Mouse (Mus musculus) liver, embryonic 15.5 days (tissue): Measurements from ENCODE around the gene Nfil3. TPM values are rescaled to one million over a fixed set of nuclear protein-coding genes. Genes with fewer than 3 reads are reported as not detected.

ENCODE experiments used
- ATAC-seq: fragments of 200-750 bp; cut with Nextera tagmentation; 2 replicates; pipeline ENCODE4 v1.8.0; 2017; ENCODE audit warnings: moderate number of reproducible peaks, mild to moderate bottlenecking, moderate library complexity; ENCODE audit not compliant: insufficient read depth
- H3K27ac ChIP-seq: fragments of 300-500 bp; sonication (generic); replicated peaks from 2 replicates; pipeline ENCODE4 v1.5.1; 2015; ENCODE audit warnings: mild to moderate bottlenecking, inconsistent platforms
- H3K27me3 ChIP-seq: fragments of 300-500 bp; sonication (generic); 2 replicates; pipeline ENCODE4 v1.6.1; 2015; ENCODE audit warnings: mild to moderate bottlenecking, inconsistent platforms
- H3K36me3 ChIP-seq: fragments of 300-500 bp; sonication (generic); replicated peaks from 2 replicates; pipeline ENCODE4 v1.6.1; 2015; ENCODE audit warnings: moderate library complexity, mild to moderate bottlenecking, inconsistent platforms
- H3K4me1 ChIP-seq: fragments of 300-500 bp; sonication (generic); replicated peaks from 2 replicates; pipeline ENCODE4 v1.6.1; 2015; ENCODE audit warnings: inconsistent platforms
- H3K4me2 ChIP-seq: fragments of 300-500 bp; sonication (generic); 2 replicates; pipeline ENCODE4 v1.6.1; 2015; ENCODE audit warnings: moderate library complexity, mild to moderate bottlenecking, inconsistent platforms
- H3K4me3 ChIP-seq: fragments of 300-500 bp; sonication (generic); replicated peaks from 2 replicates; pipeline ENCODE4 v1.5.1; 2015; ENCODE audit warnings: mild to moderate bottlenecking, inconsistent platforms
- H3K9ac ChIP-seq: fragments of 300-500 bp; sonication (generic); 2 replicates; pipeline ENCODE4 v1.6.1; 2015; ENCODE audit warnings: moderate library complexity, mild to moderate bottlenecking, inconsistent platforms
- H3K9me3 ChIP-seq: fragments of 300-500 bp; sonication (generic); replicated peaks from 2 replicates; pipeline ENCODE4 v1.6.1; 2016; ENCODE audit warnings: inconsistent platforms
- WGBS: fragments of 180-500 bp; shearing (Covaris S2); methylation state at CpG from one replicate; pipeline ENCODE4 v1.1.7; 2015; ENCODE audit warnings: mixed read lengths; ENCODE audit not compliant: insufficient replicate concordance; 5-methylcytosine and 5-hydroxymethylcytosine counted together
- polyA plus RNA-seq: library from polyadenylated mRNA; unstranded; fragments of >200 nt; fragmentation: Nextera tagmentation; extraction: Ambion mirVana; gene quantifications from 2 replicates; pipeline ENCODE4 v1.2.1, GENCODE M21; 2015

Gene Nfil3
- polyA plus RNA-seq, 1 experiment from 2014 or later, result 6.0 TPM

DNA sequence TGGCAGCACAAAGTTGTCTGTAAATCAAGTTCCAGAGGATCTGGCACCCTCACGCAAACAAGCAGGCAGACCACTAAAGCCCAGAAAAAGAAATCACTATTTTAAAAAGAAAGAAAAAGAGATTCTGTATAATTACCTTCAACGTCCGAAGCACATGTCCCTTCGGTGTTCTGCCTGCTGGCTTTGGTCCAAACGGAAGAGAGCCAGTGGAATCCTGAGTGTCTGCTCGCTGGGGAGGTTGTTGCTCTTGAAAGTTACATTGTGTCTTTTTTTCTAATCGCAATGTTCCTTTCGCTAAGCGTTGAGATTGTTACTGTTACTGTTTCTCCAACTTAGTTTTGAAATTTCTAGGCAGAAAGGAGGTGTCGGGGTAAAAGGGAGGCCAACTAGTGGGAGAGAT, 50.3 kb downstream of the Nfil3 start:
- ATAC-seq, result no peak
- Histone ChIP-seq H3K4me2 (no peak overlapping the region), H3K36me3 (no peaks in the 10 kb centered on the region), H3K9me3 (no peaks in the 10 kb centered on the region), H3K4me3 (no peak overlapping the region), H3K4me1 (peaks cover 26% of the 10 kb centered on the region), H3K27ac (no peak overlapping the region), H3K27me3 (no peaks in the 10 kb centered on the region), H3K9ac (no peak overlapping the region)
- WGBS, result 55% methylated on average over 10 of the region's 10 CpGs

DNA sequence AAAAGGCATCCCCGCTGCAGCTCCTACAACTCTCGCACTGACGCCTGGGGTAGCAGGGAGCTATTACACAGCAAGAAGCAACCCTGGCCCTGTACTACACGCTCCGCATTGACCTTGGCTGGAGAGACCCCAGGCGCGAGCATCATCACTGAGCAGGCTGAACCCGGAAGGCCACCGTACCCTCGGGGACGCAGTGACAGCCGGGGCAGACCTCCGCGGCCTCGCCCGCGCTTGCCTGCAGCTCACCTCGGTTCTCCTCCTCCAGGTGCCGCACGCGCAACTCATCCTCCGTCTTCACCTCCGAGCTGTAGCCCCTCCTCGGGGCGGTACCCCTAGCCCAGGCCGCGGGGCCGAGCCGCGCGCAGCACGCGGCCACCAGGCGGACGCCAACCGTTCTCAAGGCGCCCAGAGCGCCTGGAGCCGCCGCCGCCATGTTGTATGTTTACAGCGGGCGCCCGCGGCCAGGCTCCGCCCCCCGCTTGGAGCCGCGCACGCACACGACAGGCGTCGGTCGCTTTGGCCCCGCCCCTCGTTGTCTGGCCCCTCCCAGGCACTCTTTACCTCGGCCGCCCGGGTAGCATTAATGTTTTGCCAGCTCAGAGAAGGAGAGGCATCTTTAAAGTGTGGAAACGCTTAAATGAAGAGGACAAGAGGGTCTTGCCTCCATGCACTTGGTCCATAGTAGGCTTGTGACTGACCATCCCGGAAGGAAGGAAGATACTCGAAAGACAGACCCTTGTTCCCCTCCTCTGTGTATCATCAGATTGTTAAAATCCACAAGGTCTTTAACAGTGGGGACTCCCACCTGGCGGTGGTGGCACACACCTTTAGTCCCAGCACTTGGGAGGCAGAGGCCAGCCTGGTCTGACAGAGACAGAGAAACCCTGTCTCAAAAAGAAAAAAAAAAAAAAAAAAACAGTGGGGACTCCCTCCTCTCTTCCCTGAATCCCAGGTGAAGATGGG, 51.4 kb downstream of the Nfil3 start, which contains the start of gene Auh:
Gene Auh, minus strand, starts transcription at position 473 of the 963 bp plus-strand sequence.
- H3K4me1 ChIP-seq, result peaks cover 26% of the 10 kb centered on the region
- H3K9me3 ChIP-seq, result no peaks in the 10 kb centered on the region
- peak; percentile 94 for ATAC-seq
- WGBS, result under 1% methylated on average over 63 of the region's 63 CpGs
- H3K27ac ChIP-seq, result peak within 1 kb of the TSS; percentile 86
- H3K4me2 ChIP-seq, result peak within 1 kb of the TSS; percentile 71
- peak within 1 kb of the TSS; percentile 83 for H3K4me3 ChIP-seq
- H3K27me3 ChIP-seq, result no peaks in the 10 kb centered on the region
- H3K9ac ChIP-seq, result peak within 1 kb of the TSS; percentile 87
- H3K36me3 ChIP-seq, result no peaks in the 10 kb centered on the region

DNA sequence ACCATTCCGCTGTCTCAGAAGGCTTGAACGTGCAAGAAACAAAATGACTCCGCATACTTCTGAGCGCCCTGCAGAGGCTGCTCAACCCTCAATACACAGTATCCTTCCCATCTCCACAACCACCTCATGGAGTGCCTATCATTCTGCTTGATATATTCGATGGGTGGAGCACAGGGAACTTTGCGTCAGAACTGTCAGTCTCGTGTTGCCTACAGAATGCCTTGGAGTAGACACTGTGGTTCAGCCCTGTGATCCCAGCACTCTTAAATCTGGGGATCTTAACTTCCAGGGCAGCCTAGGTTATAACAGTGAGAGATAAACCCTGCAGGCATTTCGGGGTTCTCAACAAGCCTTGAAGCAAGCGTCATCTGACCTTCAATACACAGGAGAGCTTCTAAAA, 52.5 kb downstream of the Nfil3 start:
- Histone ChIP-seq H3K4me1 (peaks cover 26% of the 10 kb centered on the region), H3K4me3 (peak overlapping the region; percentile 83), H3K27ac (peak overlapping the region; percentile 86), H3K9ac (peak overlapping the region; percentile 87), H3K36me3 (no peaks in the 10 kb centered on the region), H3K9me3 (no peaks in the 10 kb centered on the region), H3K27me3 (no peaks in the 10 kb centered on the region), H3K4me2 (peak overlapping the region; percentile 71)
- WGBS, result 51% methylated on average over 9 of the region's 9 CpGs
- ATAC-seq, result no peak

GRCm38 (mm10) chr13:52924457-52924856, 56.4 kb downstream of the Nfil3 start:
- no peaks in the 10 kb centered on the region for H3K27me3 ChIP-seq
- no peak for ATAC-seq
- WGBS, result 76% methylated on average over 5 of the region's 5 CpGs
- H3K9ac ChIP-seq, result no peak overlapping the region
- peaks cover 26% of the 10 kb centered on the region for H3K4me1 ChIP-seq
- H3K27ac ChIP-seq, result no peak overlapping the region
- H3K4me2 ChIP-seq, result no peak overlapping the region
- H3K9me3 ChIP-seq, result no peaks in the 10 kb centered on the region
- no peak overlapping the region for H3K4me3 ChIP-seq
- H3K36me3 ChIP-seq, result no peaks in the 10 kb centered on the region

GRCm38 (mm10) chr13:52921966-52922365, 58.9 kb downstream of the Nfil3 start:
- Histone ChIP-seq H3K4me1 (peaks cover 9% of the 10 kb centered on the region; the same call in 1 of the 2 replicates), H3K9ac (no peak overlapping the region), H3K27me3 (no peaks in the 10 kb centered on the region), H3K27ac (no peak overlapping the region), H3K36me3 (no peaks in the 10 kb centered on the region), H3K4me2 (no peak overlapping the region), H3K4me3 (no peak overlapping the region), H3K9me3 (no peaks in the 10 kb centered on the region)
- no peak for ATAC-seq
- 29% methylated on average over 8 of the region's 8 CpGs for WGBS

- ATAC-seq, result no peak
- Histone ChIP-seq H3K27ac (no peak overlapping the region), H3K36me3 (no peaks in the 10 kb centered on the region), H3K4me2 (no peak overlapping the region), H3K9me3 (no peaks in the 10 kb centered on the region), H3K4me1 (peaks cover 9% of the 10 kb centered on the region; the same call in 1 of the 2 replicates), H3K9ac (no peak overlapping the region), H3K27me3 (no peaks in the 10 kb centered on the region), H3K4me3 (no peak overlapping the region)
- 69% methylated on average over 7 of the region's 7 CpGs for WGBS
Measured at GRCm38 (mm10) chr13:52921065-52921825, 59.6 kb downstream of the Nfil3 start.

DNA sequence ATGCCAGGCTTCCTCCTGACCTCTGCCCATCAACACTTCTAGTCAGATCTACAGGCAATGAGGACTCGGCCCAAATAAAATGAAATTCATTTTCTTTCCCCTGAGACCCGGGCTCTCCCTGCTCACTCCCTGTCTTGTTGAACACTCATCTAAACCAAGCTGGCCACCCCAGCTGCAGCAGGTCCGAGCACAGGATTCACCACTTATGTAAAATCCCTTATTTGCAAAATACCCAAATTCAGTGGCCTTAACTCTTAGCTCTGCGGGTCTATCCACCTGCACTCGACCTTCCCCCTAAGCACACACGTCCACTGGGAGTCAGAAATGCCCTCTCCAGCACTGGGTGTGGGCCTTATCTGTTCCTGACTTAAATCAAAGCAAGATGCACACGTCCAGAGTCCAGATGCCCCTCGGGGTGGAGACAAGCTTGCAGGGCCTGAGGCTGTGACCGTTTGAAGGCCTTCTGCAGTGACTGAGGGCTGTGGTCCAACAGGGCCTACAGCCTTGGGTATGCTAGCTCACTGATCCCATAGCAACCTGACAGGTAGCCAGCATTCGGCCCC, 61.0 kb downstream of the Nfil3 start:
- no peak overlapping the region for H3K27ac ChIP-seq
- no peaks in the 10 kb centered on the region for H3K27me3 ChIP-seq
- H3K36me3 ChIP-seq, result no peaks in the 10 kb centered on the region
- no peak overlapping the region for H3K4me2 ChIP-seq
- H3K9me3 ChIP-seq, result no peaks in the 10 kb centered on the region
- no peak for ATAC-seq
- H3K4me3 ChIP-seq, result no peak overlapping the region
- no peak overlapping the region for H3K9ac ChIP-seq
- WGBS, result 67% methylated on average over 10 of the region's 10 CpGs
- H3K4me1 ChIP-seq, result peaks cover 9% of the 10 kb centered on the region; the same call in 1 of the 2 replicates

GRCm38 (mm10) chr13:52918333-52918732, 62.5 kb downstream of the Nfil3 start:
- WGBS, result 86% methylated on average over 5 of the region's 5 CpGs
- no peak for ATAC-seq
- Histone ChIP-seq H3K4me3 (no peak overlapping the region), H3K27ac (no peak overlapping the region), H3K36me3 (no peaks in the 10 kb centered on the region), H3K27me3 (no peaks in the 10 kb centered on the region), H3K4me1 (peaks cover 9% of the 10 kb centered on the region; the same call in 1 of the 2 replicates), H3K4me2 (no peak overlapping the region), H3K9ac (no peak overlapping the region), H3K9me3 (no peaks in the 10 kb centered on the region)

Other genes starting within 250 kb of the Nfil3 start
- gene Auh, start 51.4 kb downstream of the Nfil3 start, polyA plus RNA-seq, result 27.3 and 30.4 TPM in 2 replicates